Mouse (Mus musculus): ENCODE measurements around the gene Usp12.
"Not testable (repeated sequence)": the region's sequence is repeated elsewhere in the genome, so short reads cannot be mapped to it uniquely, and the experiment has no call there.

Gene Usp12

GRCm38 (mm10) chr5:146736348-146736747 is 58.5 kb downstream of the Usp12 start:
- DNase-seq, result no peak

GRCm38 (mm10) chr5:146735054-146735453 is 59.8 kb downstream of the Usp12 start:
- DNase-seq, result not testable (repeated sequence)

- peak; percentile 61 to 66 for DNase-seq
Observed at GRCm38 (mm10) chr5:146733888-146734640, 60.7 kb downstream of the Usp12 start.

- DNase-seq, result no peak
Observed at GRCm38 (mm10) chr5:146733372-146733771, 61.4 kb downstream of the Usp12 start.

GRCm38 (mm10) chr5:146727006-146727405 is 67.8 kb downstream of the Usp12 start:
- no peak for DNase-seq

- no peak for DNase-seq
Observed at GRCm38 (mm10) chr5:146724956-146725355, 69.8 kb downstream of the Usp12 start.

- no peak for DNase-seq
Observed at GRCm38 (mm10) chr5:146723452-146723851, 71.4 kb downstream of the Usp12 start.

GRCm38 (mm10) chr5:146722226-146722625 is 72.6 kb downstream of the Usp12 start:
- no peak for DNase-seq

- DNase-seq, result peak in 1 of 2 experiments; percentile 9
Observed at GRCm38 (mm10) chr5:146719584-146720356, 75.0 kb downstream of the Usp12 start.

- DNase-seq, result no peak
Observed at GRCm38 (mm10) chr5:146713836-146714235, 81.0 kb downstream of the Usp12 start.

GRCm38 (mm10) chr5:146713088-146713487 is 81.7 kb downstream of the Usp12 start:
- no peak for DNase-seq

- no peak for DNase-seq
Observed at GRCm38 (mm10) chr5:146712282-146712918, 82.4 kb downstream of the Usp12 start.

GRCm38 (mm10) chr5:146709361-146709760 is 85.4 kb downstream of the Usp12 start:
- no peak for DNase-seq

GRCm38 (mm10) chr5:146705815-146706408 is 88.9 kb downstream of the Usp12 start:
- peak; percentile 82 to 83 for DNase-seq

GRCm38 (mm10) chr5:146705411-146705810 is 89.4 kb downstream of the Usp12 start:
- DNase-seq, result no peak

GRCm38 (mm10) chr5:146704241-146704640 is 90.6 kb downstream of the Usp12 start:
- no peak for DNase-seq

- no peak for DNase-seq
Observed at GRCm38 (mm10) chr5:146703710-146704121, 91.1 kb downstream of the Usp12 start.

GRCm38 (mm10) chr5:146700099-146700498 is 94.7 kb downstream of the Usp12 start:
- DNase-seq, result no peak

GRCm38 (mm10) chr5:146699433-146700019 is 95.3 kb downstream of the Usp12 start:
- no peak for DNase-seq

GRCm38 (mm10) chr5:146695543-146695942 is 99.3 kb downstream of the Usp12 start:
- no peak for DNase-seq

- no peak for DNase-seq
Observed at GRCm38 (mm10) chr5:146692976-146693361, 101.8 kb downstream of the Usp12 start.

- peak; percentile 49 to 66 for DNase-seq
Observed at GRCm38 (mm10) chr5:146692361-146692975, 102.3 kb downstream of the Usp12 start.

Measured in lung, adult 18-20 months (tissue).